Mouse (Mus musculus) C2C12 (cell line): ENCODE data around the gene Smtnl2.

Experiments
- CEBPB ChIP-seq: IDR thresholded peaks from one replicate; pipeline ENCODE4 v1.6.1; 2011; ENCODE audit warnings: low read depth, mild to moderate bottlenecking, control low read depth, moderate library complexity
- CTCF ChIP-seq: IDR thresholded peaks from one replicate; pipeline ENCODE4 v1.5.1; 2011; ENCODE audit not compliant: control insufficient read depth, insufficient read depth, insufficient read length
- MYOD1 ChIP-seq: IDR thresholded peaks from one replicate; pipeline ENCODE4 v1.6.1; 2011; ENCODE audit warnings: low read depth; ENCODE audit not compliant: control insufficient read depth, insufficient read length

GRCm38 (mm10) chr11:72409649-72410385 is 1.7 kb downstream of the Smtnl2 start:
- TF ChIP-seq CEBPB (no peak), MYOD1 (no peak), CTCF (no peak)
